Mouse (Mus musculus): ENCODE data around the gene Ranbp3. TPM values are rescaled to one million over a fixed set of nuclear protein-coding genes. Genes with fewer than 3 reads are reported as not detected.
"Not testable (repeated sequence)": the region's sequence is repeated elsewhere in the genome, so short reads cannot be mapped to it uniquely, and the experiment has no call there.

The Ranbp3 gene
- 10 to 100 TPM; 88.4 to 97.2 TPM for total RNA-seq (2021)

DNA sequence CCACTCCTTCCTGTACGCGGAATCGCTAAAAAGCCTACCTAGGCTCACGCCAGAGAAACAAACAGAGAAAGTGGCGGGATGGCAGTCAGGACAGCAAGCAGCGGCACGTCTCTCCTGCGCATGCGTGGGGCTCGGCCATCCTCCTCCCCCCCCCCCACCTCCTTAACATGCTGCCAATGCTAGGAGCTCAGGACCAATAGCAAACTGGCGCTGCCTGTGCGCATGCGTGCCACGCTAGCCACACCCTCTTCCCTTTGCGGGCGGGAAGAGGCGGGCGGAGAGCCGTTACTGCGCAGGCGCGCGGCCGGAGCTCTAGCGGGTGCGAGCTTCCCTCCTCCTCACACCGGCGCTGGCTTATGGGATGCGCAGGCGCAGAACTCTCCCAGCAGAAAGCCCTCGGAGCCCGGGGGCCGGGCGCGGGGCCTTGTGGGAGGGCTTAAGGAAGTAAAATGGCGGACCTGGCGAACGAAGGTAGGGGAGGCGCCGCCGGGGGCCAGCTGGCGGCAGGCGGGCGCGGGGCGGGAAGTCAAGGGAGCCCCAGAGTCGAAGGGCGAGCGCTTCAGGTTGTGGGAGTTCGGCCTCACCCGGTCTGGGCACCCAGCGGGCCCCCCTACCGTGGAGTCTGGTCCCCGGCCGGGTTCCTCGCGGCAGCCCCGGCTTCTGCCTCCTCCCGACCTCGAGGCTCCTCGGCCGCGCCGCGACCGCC is at the start of gene Ranbp3:
Gene Ranbp3 (plus strand): TSS at position 354 of the 706 bp plus-strand sequence.
- intact Hi-C loops (cut with DNase I): loop anchor here (5.0 kb wide), 1 partner anchor 61 kb away; the partner anchor contains the start of gene Rpl36
- peak; percentile 98 to 100 for DNase-seq (ENCODE audit: extremely low spot score in 1 of 2, low spot score in 2 of 2)

DNA sequence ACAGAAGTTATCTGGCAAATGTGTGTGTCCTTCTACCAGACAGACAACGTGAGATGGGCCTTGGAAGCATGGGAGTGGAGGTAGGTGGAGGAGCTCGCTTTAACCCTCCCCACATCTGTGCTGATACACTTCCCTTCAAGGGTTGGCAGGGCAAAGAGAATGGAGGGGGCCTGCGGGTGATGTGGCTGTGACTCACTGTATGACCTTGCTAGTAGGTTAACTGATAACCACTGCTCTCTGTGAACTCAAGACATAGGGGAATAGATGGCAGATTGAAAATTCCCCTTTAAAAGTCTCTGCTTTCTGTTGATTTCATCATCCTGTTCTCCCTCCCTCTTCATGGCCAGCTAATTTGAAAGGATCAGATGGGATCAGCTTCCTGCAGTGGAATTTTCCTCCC is 47.6 kb upstream of the Ranbp3 start:
- no peak for DNase-seq (ENCODE audit: extremely low spot score in 1 of 2, low spot score in 2 of 2)
- intact Hi-C loops (cut with DNase I): loop anchor here (5.0 kb wide), 1 partner anchor 37 kb away; no protein-coding TSS in a partner anchor

DNA sequence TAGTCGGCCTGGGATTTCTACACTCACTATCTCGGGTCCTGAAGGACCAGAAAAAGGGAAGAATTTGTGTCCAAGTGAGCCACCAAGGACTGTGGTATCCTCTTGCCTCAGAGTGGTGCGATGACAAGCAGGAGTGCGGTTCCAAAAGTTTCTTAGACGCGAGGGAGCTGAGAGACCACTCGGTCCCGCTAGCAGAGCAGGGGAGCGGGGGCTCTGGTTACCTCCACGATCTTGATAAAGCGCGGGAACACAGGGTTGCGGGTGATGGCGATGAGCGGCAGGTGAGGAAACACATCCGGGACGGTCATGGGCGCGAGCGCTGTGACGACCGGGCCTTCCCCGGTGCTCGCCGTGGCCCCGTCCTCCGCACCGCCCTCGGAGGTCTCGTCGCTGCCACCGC is 46.8 kb upstream of the Ranbp3 start:
- intact Hi-C loops (cut with DNase I): loop anchor here (5.0 kb wide), 1 partner anchor 36 kb away; no protein-coding TSS in a partner anchor
- DNase-seq (ENCODE audit: extremely low spot score in 1 of 2, low spot score in 2 of 2): no peak

DNA sequence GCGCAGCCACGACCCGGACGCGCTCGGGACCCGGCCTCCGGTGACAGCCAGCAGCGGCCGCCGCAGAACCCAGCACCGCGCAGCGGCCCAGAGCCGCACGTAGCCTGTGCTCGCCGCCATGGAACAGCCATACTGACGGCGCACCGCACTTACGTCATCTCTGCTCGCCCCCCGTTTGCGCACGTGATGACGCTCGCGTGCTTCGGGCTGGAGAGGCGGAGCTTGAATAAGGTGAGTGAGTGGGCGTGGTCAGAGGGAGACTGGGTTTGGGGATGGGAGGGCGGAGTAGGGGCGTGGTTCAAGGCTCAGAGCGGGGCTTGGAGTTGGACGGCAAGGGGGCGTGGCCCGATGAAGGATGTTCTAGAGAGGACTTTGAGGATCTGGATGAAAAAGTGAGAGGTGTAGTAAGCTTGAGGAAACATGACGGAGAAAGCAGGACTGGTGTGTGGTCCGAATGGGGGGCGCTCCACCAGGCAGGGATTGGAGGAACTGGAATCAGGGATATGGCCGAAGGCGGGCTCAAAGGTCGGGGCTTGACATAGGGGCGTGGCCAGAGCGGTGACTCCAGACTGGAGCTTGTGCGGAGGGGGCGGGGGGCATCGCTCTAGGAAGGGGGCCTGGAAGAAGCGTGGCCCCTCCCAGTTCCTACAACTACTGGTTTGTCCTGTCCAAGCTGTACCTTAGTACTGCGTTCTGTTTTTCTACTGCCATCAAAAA is 46.2 kb upstream of the Ranbp3 start, which contains the start of gene Lonp1:
Gene Lonp1 (minus strand): TSS at position 134 of the 717 bp plus-strand sequence.
- intact Hi-C loops (cut with DNase I): loop anchor here (5.0 kb wide), 1 partner anchor 35 kb away; no protein-coding TSS in a partner anchor
- peak; percentile 95 to 96 for DNase-seq (ENCODE audit: extremely low spot score in 1 of 2, low spot score in 2 of 2)

DNA sequence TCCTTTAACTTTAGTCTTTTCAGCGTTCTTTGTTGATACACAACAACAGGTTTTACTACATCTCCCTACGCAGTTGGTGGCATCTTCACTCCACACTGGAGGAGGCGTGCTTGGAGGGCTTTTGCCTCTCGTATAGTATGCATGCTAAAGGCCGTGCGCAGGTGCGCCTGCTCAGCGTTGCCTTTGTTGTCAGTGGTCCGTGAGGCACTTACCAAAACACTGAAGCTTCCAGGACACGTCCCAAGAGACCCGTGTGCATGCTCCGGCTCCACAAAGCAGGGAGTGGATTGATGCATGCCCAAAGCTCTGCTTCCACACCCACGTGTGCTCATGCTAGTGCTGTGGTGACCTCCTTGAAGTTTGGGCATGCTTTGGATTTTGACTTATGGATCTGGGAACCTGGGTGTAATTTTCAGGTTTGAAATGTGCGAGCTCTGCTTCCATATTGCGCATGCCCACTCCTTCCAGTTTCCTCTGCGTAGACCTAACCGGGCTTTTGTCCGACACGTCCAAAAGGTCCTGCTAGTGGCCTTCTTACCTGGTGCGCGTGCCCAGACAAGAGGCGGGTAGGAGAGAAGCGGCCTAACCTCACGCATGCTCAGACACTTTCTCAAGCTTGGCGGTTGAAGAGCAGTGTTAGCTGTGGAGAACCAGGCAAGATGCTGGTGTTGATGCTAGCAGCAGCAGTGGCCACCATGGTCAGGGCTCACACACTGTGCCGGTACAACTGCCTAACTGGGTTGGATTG is 45.4 kb upstream of the Ranbp3 start, which contains the start of gene Catsperd:
Gene Catsperd (plus strand): TSS at position 614 of the 748 bp plus-strand sequence.
- no peak for DNase-seq (ENCODE audit: extremely low spot score in 1 of 2, low spot score in 2 of 2)
- intact Hi-C loops (cut with DNase I): loop anchor here (5.0 kb wide), 1 partner anchor 35 kb away; no protein-coding TSS in a partner anchor

DNA sequence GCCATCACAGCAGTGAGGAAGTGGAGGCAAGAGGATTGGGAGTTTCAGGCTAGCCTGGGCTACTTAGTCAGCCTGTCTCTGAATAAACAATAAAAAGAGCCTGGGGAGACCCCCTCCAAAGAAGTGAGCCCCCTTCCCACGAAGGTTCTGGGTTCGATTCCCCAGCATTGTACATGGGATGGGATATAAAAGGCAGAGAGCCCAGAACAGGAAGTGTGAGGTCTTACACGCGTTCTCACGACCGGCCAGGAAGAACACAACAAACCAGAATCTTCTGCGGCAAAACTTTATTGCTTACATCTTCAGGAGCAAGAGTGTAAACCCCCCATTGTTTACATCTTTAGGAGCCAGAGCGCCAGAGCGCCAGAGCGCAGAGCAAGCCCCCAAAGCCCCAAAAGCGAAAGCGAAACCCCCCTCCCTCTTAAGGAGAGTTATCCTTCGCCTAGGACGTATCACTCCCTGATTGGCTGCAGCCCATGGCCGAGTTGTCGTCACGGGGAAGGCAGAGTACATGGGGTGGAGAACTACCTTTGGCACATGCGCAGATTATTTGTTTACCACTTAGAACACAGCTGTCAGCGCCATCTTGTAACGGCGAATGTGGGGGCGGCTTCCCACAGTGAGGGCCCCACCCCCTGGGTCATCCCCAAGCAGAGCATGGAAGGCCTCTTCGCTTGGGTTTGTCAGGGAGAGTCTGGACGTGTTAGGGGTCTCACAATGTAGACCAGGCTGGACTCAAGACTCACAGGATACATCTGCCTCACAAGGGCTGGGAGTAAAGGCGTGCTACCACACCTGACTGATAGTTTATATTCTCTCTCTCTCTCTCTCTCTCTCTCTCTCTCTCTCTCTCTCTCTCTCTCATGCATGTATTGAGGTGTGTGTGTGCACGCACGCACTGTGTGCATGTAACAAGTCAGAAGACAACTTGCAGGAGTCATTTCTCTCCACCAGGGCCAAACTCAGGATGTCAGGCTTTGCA is 43.0 kb upstream of the Ranbp3 start:
- DNase-seq (ENCODE audit: extremely low spot score in 1 of 2, low spot score in 2 of 2): not testable (repeated sequence)
- intact Hi-C loops (cut with DNase I): loop anchor here (5.0 kb wide), 1 partner anchor 32 kb away; no protein-coding TSS in a partner anchor

DNA sequence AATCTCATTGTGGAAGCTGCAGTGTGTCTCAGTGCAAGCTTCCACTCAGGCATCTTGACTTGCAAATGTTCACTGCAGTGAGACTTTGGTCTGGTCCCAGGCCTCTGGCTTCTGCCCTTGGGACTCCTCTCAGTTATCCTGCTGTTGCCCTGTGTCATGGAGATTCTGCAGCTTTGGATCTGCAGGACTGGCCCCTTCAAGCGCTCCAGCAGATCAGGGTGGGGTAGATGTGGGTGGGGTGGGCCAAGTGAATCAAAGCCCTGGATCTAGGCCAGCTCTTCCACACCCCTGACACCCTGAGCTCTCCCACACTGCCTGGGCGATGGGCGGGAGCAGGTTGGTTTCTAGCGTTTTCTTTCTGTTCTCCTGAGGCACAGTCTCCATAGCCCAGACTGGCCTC is 41.3 kb upstream of the Ranbp3 start:
- DNase-seq (ENCODE audit: extremely low spot score in 1 of 2, low spot score in 2 of 2): no peak
- intact Hi-C loops (cut with DNase I): no loop called here

DNA sequence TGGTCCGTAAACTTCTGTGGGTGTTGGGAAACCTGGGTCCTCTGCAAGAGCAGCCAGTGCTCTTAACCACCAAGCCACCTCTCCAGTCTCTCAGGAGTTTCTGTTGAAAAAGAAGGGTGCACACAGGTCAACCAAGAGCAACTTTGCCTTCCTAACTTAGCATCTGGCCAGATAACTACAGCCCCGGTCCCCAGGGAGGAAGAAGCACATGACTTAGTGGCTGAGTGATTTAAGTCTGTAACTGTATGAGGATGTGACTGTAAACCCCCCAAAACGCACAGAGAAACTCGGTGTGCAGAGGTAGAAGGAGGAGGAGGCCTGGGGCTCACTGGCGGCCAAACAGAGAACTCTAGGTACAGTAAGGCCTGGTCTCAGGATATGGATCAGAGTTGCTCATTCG is 39.1 kb upstream of the Ranbp3 start:
- no peak for DNase-seq (ENCODE audit: extremely low spot score in 1 of 2, low spot score in 2 of 2)
- intact Hi-C loops (cut with DNase I): no loop called here

DNA sequence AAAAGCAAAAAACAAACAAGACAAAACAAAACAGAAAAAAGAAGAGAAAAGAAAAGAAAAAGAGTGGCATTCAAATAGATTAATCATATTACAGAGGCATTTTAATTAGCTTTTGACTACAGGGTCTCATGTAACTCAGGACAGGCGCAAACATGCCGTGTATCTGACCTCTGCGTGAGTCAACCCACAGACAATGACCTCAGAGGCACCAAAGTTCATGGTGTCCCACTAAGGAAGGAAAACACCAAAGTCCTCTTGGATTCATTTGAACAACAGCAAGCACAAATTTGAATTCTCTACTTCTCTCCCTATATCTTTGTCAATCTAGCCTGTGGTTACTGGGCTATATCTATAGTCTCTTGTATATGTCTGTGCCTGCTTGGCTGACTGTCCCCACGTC is 29.9 kb upstream of the Ranbp3 start:
- intact Hi-C loops (cut with DNase I): no loop called here
- no peak for DNase-seq (ENCODE audit: extremely low spot score in 1 of 2, low spot score in 2 of 2)

DNA sequence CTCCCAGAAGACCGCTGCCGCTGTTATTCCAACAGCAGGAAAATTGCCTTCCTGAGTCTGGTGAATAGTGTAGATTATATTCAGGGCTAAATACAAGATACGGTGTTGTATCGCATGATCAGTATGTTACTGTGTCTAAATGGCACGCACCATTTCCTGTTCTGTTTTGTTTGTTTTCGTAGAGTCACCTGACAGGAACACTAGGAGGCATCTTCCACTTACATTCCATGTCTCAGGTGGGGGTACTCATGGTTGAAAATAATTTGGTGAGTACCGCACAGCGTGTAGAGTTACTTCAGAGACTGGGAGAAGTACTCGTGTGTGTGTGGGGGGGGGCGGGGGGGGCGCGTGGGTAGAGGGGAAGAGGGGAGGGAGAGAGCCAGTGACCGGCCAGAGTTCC is 25.5 kb upstream of the Ranbp3 start:
- intact Hi-C loops (cut with DNase I): no loop called here
- DNase-seq (ENCODE audit: extremely low spot score in 1 of 2, low spot score in 2 of 2): no peak

DNA sequence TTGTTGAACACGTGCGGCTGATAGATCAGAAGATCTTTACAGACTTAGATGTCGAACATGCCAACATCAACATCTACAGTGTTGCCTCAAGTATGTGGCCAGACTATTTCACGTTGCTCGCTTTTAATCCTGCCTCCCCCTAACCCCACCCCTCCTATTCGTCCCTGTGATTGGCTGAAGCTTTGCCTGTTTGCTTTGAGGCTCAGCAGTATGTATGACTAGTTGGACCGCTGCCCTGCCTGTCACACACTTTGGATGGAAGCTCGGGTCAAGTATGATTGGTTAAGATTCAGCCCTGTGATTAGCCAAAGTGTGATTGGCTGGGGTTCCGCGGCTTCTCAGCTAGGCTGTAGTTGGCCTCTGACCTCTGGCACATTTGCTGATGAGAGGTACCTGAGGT is 21.3 kb upstream of the Ranbp3 start:
- DNase-seq (ENCODE audit: extremely low spot score in 1 of 2, low spot score in 2 of 2): peak in 1 of 2 experiments; percentile 56
- intact Hi-C loops (cut with DNase I): no loop called here

DNA sequence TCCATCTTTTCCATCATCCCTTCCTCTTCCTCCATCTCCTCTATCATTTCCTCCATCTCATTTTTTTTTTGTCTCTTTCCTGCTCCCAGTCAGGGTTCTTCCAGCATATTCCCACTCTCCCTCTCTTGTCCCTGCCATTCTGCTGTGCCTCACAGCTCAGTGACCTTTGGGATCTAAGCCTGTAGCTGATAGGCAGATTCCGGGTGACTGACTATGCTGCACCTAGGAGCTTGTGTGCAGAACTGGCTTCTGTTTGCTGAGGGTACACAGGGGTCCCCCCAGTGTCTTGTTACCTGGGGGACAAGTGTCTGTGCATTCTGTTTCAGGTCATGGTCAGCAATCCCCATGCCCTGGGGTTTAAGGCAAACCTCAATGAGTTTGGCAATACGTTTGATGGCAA is 18.3 kb upstream of the Ranbp3 start:
- intact Hi-C loops (cut with DNase I): no loop called here
- DNase-seq (ENCODE audit: extremely low spot score in 1 of 2, low spot score in 2 of 2): no peak

DNA sequence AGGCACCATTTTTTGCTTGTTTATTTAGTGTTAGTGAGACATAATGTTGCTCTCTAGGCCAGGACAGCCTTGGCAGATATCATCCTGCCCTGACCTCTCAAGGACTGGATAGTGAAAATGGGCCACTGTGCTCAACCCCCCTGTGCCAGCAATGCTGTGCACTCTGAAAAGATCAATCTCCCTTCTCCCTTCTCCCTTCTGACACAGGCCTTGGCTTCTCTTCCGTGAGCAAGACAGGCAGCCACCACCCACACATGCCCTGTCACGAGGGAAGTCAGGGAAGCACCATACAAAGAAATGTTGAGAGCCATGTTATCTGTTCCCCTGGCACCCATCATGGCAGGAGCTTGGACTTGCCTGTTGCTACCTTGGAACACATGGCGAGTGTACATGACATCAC is 17.8 kb upstream of the Ranbp3 start:
- DNase-seq (ENCODE audit: extremely low spot score in 1 of 2, low spot score in 2 of 2): no peak
- intact Hi-C loops (cut with DNase I): no loop called here

DNA sequence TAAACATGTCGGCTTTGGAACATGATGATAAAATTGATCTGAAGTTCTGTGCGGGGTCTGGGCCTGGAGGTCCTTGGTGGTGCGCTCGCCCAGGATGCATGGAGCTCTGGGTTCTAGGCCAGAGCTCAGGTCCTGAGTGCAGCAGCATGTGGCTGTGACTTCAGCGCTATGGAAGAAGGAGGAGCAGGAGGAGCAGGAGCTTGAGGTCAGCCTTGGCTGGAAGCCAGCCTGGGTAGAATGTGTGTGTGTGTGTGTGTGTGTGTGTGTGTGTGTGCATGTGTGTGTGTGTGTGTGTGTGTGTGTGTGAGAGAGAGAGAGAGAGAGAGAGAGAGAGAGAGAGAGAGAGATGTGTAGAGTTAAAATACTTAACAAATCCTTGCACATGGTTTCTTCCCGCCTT is 16.9 kb upstream of the Ranbp3 start:
- no peak for DNase-seq (ENCODE audit: extremely low spot score in 1 of 2, low spot score in 2 of 2)
- intact Hi-C loops (cut with DNase I): no loop called here

DNA sequence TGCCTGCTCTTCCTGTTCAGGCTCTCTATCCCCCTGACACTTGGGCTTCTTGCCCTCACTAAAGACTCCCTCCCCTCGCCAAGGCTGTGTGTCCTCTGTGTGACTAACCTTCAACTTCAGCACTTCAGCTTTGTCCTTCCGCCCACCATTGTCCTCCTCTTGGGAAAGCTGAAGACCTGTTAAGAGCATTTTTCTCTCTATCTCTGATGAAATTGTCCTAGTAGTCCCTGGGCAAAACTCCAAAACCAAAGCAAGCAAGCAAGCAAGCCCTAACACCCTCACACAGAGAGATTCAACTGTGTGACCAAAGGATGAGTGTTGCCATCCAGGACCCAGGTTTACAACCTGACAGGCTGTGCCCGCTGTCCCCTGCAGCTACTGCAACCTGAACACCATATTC is 9.4 kb upstream of the Ranbp3 start:
- DNase-seq (ENCODE audit: extremely low spot score in 1 of 2, low spot score in 2 of 2): no peak
- intact Hi-C loops (cut with DNase I): loop anchor here (5.0 kb wide), 1 partner anchor 36 kb away; the partner anchor contains the start of genes Catsperd and Lonp1

DNA sequence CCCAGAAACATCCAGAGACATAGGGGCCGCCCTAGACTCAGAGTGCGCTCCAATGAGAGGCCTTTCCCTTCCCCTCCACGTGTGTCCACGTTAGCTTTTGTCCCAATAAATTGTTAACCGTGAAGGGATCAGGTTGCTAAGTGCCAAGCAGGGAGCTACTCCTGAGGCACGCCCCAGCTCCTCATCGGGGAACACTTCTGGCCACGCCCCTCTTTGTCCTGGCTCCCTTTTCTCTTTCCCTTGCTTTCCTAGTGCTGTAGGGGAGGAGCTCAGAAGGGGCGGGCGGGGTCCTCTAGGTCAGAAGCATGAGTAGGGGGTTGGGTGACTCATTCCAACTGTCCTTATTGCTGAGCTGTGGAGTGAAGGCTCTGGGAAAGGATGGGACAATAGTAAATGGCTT is 8.8 kb upstream of the Ranbp3 start:
- intact Hi-C loops (cut with DNase I): loop anchor here (5.0 kb wide), 1 partner anchor 37 kb away; the partner anchor contains the start of genes Catsperd and Lonp1
- no peak for DNase-seq (ENCODE audit: extremely low spot score in 1 of 2, low spot score in 2 of 2)

DNA sequence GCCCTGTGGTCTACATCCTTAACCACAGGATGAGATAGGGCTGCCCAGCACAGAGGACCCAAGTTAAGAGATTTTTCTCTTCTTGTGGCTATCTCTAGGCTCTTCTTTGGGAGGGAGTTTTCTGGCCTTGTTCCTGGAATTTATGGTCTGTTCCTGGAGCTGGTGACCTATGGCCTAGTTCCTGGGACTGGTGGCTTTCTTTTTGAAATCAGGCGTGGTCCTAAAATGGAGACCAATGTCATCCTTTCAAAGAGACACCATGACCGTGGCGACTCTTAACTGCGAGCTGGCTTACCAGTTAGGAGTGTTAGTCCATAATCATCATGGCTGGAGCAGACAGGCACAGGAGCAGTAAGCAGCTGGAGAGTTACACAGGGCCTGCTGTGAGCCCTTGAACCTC is 6.7 kb upstream of the Ranbp3 start:
- DNase-seq (ENCODE audit: extremely low spot score in 1 of 2, low spot score in 2 of 2): no peak
- intact Hi-C loops (cut with DNase I): no loop called here

DNA sequence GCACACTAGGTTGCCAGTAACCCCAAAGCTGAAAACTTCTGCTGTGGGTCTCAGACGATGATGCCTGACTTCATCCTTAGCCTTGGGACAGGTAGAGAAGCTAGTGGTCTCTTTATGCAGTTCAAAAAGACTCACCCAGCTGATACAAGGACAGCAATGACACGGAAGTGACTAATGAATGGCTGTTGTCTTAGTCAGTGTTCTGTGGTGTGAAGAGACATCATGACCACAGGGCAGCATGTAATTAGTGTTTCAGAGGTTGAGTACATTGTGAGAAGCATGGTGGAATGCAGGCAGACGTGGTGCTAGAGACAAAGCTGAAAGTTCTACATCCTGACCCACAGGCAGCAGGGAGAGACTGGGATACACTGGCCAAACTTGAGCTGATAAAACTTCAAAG is 5.5 kb upstream of the Ranbp3 start:
- intact Hi-C loops (cut with DNase I): no loop called here
- DNase-seq (ENCODE audit: extremely low spot score in 1 of 2, low spot score in 2 of 2): no peak

All from left cerebral cortex, postnatal 10 days (tissue).